Mouse (Mus musculus): ENCODE data around the gene Oprd1.

- TF ChIP-seq GATA1 (IDR thresholded peaks at IDR 0.05; ENCODE audit: borderline replicate concordance, low read length) (no peak), FLI1 (IDR thresholded peaks at IDR 0.05; ENCODE audit: low read length) (no peak)
Observed at GRCm38 (mm10) chr4:132078296-132078714, 66.0 kb downstream of the Oprd1 start.

Data from megakaryocyte, embryonic 14.5 days (primary cell).